Mouse (Mus musculus) lung, postnatal 0 days (tissue): ENCODE data around the gene Gpc6. TPM values are rescaled to one million over a fixed set of nuclear protein-coding genes. Genes with fewer than 3 reads are reported as not detected.

Experiments used
- ATAC-seq: fragments of 200-750 bp; cut with Nextera tagmentation; 2 replicates; pipeline ENCODE4 v1.8.0; 2017; ENCODE audit warnings: moderate library complexity
- DNase-seq: peaks from one replicate; pipeline ENCODE4 v3.0.0-alpha.2; 2016; ENCODE audit warnings: low spot score
- H3K27ac ChIP-seq: fragments of 300-500 bp; sonication (generic); 2 replicates; pipeline ENCODE4 v1.5.1; 2014; ENCODE audit warnings: antibody characterized with exemption, mild to moderate bottlenecking, low read length, mixed read lengths
- H3K27me3 ChIP-seq: fragments of 300-500 bp; sonication (generic); replicated peaks from 2 replicates; pipeline ENCODE4 v1.6.1; 2014; ENCODE audit warnings: low read length, mixed read lengths; ENCODE audit not compliant: insufficient read depth
- H3K36me3 ChIP-seq: fragments of 300-500 bp; sonication (generic); 2 replicates; pipeline ENCODE4 v1.6.1; 2014; ENCODE audit warnings: low read length, mixed read lengths; ENCODE audit not compliant: insufficient read depth
- H3K4me1 ChIP-seq: fragments of 300-500 bp; sonication (generic); 2 replicates; pipeline ENCODE4 v1.6.1; 2014; ENCODE audit warnings: antibody characterized with exemption, low read depth, low read length, mixed read lengths; ENCODE audit not compliant: insufficient read depth
- H3K4me2 ChIP-seq: fragments of 300-500 bp; sonication (generic); replicated peaks from 2 replicates; pipeline ENCODE4 v1.6.1; 2014; ENCODE audit warnings: low read depth, mild to moderate bottlenecking, low read length, moderate library complexity, mixed read lengths
- H3K4me3 ChIP-seq: fragments of 300-500 bp; sonication (generic); 2 replicates; pipeline ENCODE4 v1.5.1; 2014; ENCODE audit warnings: low read depth, low read length
- H3K9ac ChIP-seq: fragments of 300-500 bp; sonication (generic); replicated peaks from 2 replicates; pipeline ENCODE4 v1.6.1; 2014; ENCODE audit warnings: low read depth, mild to moderate bottlenecking
- H3K9me3 ChIP-seq: fragments of 300-500 bp; sonication (generic); 2 replicates; pipeline ENCODE4 v1.6.1; 2016; ENCODE audit warnings: low read length, mixed read lengths
- CTCF ChIP-seq: IDR thresholded peaks from 2 replicates; pipeline ENCODE4 v1.5.1; 2016; ENCODE audit warnings: antibody characterized with exemption, mild to moderate bottlenecking
- EP300 ChIP-seq: IDR thresholded peaks from 2 replicates; pipeline ENCODE4 v1.6.1; 2016; ENCODE audit warnings: antibody characterized with exemption, mild to moderate bottlenecking, control low read depth
- WGBS: fragments of 180-500 bp; shearing (Covaris S2); extraction: QIAGEN DNeasy Blood & Tissue Kit; methylation state at CpG from one replicate; pipeline ENCODE4 v1.1.7; 2014; 5-methylcytosine and 5-hydroxymethylcytosine counted together
- polyA plus RNA-seq: library from polyadenylated mRNA; unstranded; fragments of >200 nt; fragmentation: Nextera tagmentation; extraction: Ambion mirVana; gene quantifications from 2 replicates; pipeline ENCODE4 v1.2.1, GENCODE M21; 2015

The Gpc6 gene
- polyA plus RNA-seq, 1 experiment from 2014 or later: 3.1 TPM

DNA sequence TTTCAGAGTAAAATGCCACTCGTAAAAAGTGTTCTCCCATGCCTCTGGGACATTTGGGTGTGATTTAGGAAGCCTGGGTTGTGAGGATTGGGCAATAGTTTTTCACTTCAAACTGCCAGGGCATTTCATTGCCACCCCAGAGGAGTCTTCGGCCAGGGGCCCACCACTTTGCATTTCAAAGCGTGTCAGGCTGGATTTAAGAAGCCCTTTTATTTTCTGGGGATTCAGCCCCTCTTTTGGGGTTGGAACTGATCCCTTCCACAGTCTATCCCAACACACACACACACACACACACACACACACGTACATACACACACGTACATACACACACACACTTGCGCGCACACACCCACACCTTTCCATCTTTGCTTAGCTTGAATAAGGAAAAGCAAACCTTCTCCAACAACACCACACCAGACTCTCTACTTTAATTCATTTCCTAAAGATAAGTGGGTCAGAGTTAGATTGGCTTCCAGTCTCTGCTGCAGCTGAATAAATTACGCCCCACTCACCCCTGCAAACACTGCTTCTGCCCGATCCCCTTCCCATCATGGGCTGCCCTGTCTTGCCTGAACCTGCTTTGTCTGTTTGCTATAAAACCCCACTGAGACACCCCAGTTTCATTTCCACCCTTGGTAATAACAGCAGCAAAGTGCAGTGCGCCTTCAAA, 969.9 kb downstream of the Gpc6 start:
- no peaks in the 10 kb centered on the region for H3K27me3 ChIP-seq
- H3K4me1 ChIP-seq: no peaks in the 10 kb centered on the region
- TF ChIP-seq CTCF: no peak
- no peak for TF ChIP-seq EP300
- no peak overlapping the region for H3K4me3 ChIP-seq
- no peaks in the 10 kb centered on the region for H3K36me3 ChIP-seq
- WGBS: 83% methylated on average over 10 of the region's 10 CpGs
- H3K27ac ChIP-seq: no peak overlapping the region
- no peak for ATAC-seq
- H3K9ac ChIP-seq: no peak overlapping the region
- no peak for DNase-seq
- H3K9me3 ChIP-seq: no peaks in the 10 kb centered on the region
- no peak overlapping the region for H3K4me2 ChIP-seq

DNA sequence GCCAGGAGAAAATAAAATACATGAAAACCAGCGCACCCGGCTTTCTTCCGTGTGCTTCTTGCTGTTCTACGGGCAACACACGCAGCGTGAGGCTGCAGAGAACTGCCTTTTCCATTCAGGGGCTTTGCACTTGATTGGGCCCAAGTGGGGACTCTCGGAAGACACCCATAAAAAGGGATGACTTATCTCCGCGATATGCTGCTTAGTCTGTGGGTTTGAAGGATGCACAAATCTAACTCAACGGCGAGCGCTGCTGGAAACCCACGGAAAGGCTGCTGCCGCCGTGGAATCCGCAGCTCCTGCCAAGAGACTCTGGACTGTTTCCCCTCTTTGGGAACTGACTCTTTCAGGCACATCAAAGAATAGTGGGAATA, 970.4 kb downstream of the Gpc6 start:
- no peak overlapping the region for H3K9ac ChIP-seq
- H3K4me1 ChIP-seq: no peaks in the 10 kb centered on the region
- DNase-seq: no peak
- no peaks in the 10 kb centered on the region for H3K9me3 ChIP-seq
- no peaks in the 10 kb centered on the region for H3K36me3 ChIP-seq
- H3K27me3 ChIP-seq: no peaks in the 10 kb centered on the region
- H3K4me3 ChIP-seq: no peak overlapping the region
- H3K4me2 ChIP-seq: no peak overlapping the region
- TF ChIP-seq CTCF (no peak), EP300 (no peak)
- no peak for ATAC-seq
- no peak overlapping the region for H3K27ac ChIP-seq
- WGBS: 80% methylated on average over 16 of the region's 16 CpGs

- TF ChIP-seq CTCF: no peak
- TF ChIP-seq EP300: no peak
- H3K4me2 ChIP-seq: no peak overlapping the region
- no peaks in the 10 kb centered on the region for H3K9me3 ChIP-seq
- H3K36me3 ChIP-seq: no peaks in the 10 kb centered on the region
- H3K4me3 ChIP-seq: no peak overlapping the region
- H3K27ac ChIP-seq: no peak overlapping the region
- H3K9ac ChIP-seq: no peak overlapping the region
- ATAC-seq: peak; percentile 75
- WGBS: 62% methylated on average over 9 of the region's 9 CpGs
- peak; percentile 29 for DNase-seq
- H3K4me1 ChIP-seq: no peaks in the 10 kb centered on the region
- H3K27me3 ChIP-seq: no peaks in the 10 kb centered on the region
Measured at GRCm38 (mm10) chr14:117904300-117904699, 979.2 kb downstream of the Gpc6 start.

DNA sequence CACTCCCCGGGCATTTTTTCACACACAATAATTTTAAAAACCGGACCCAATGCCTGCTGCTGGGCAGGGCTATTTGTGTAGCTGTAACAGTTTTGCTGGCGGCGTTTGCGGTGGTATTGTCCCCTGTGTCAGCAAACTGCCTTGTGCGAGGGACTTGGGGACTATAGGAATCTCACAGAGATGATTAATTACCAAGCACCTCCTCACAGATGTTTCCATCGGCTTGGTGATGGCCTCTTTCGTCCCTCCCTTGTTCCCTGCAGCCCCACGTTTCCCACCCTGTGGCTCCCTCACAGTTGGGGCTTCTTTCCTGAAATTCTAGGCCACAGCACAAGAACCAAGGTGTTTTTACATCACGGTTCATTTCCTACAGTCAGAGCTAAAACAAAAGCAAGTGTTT, 980.6 kb downstream of the Gpc6 start:
- DNase-seq (no peak), ATAC-seq (no peak)
- Histone ChIP-seq H3K4me3 (no peak overlapping the region), H3K4me2 (peak overlapping the region; percentile 17; the same call in 1 of the 2 replicates), H3K4me1 (no peaks in the 10 kb centered on the region), H3K9ac (no peak overlapping the region), H3K9me3 (no peaks in the 10 kb centered on the region), H3K27me3 (no peaks in the 10 kb centered on the region), H3K36me3 (no peaks in the 10 kb centered on the region), H3K27ac (no peak overlapping the region)
- TF ChIP-seq CTCF (no peak), EP300 (no peak)
- WGBS: 31% methylated on average over 10 of the region's 10 CpGs

GRCm38 (mm10) chr14:117906361-117906760, 981.2 kb downstream of the Gpc6 start:
- Histone ChIP-seq H3K9me3 (no peaks in the 10 kb centered on the region), H3K36me3 (no peaks in the 10 kb centered on the region), H3K27ac (no peak overlapping the region), H3K4me2 (no peak overlapping the region), H3K27me3 (no peaks in the 10 kb centered on the region), H3K9ac (no peak overlapping the region), H3K4me3 (no peak overlapping the region), H3K4me1 (no peaks in the 10 kb centered on the region)
- TF ChIP-seq EP300 (no peak), CTCF (no peak)
- ATAC-seq (no peak), DNase-seq (no peak)
- WGBS: 77% methylated on average over 5 of the region's 5 CpGs

GRCm38 (mm10) chr14:117908231-117908920, 983.3 kb downstream of the Gpc6 start:
- ATAC-seq (no peak), DNase-seq (no peak)
- H3K27ac ChIP-seq: no peak overlapping the region
- no peaks in the 10 kb centered on the region for H3K27me3 ChIP-seq
- no peaks in the 10 kb centered on the region for H3K9me3 ChIP-seq
- H3K36me3 ChIP-seq: no peaks in the 10 kb centered on the region
- no peaks in the 10 kb centered on the region for H3K4me1 ChIP-seq
- H3K4me3 ChIP-seq: no peak overlapping the region
- WGBS: 54% methylated on average over 8 of the region's 8 CpGs
- no peak overlapping the region for H3K4me2 ChIP-seq
- no peak for TF ChIP-seq CTCF
- TF ChIP-seq EP300: no peak
- no peak overlapping the region for H3K9ac ChIP-seq
